Mouse (Mus musculus): ENCODE data around the gene Retsat.

Retsat gene

GRCm38 (mm10) chr6:72588307-72588706, 10.0 kb upstream of the Retsat start:
- DNase-seq (ENCODE audit: extremely low read depth, low read depth, low spot score): no peak

- DNase-seq (ENCODE audit: extremely low read depth, low read depth, low spot score): no peak
These were observed 8.2 kb upstream of the Retsat start for GRCm38 (mm10) chr6:72590111-72590510.

- no peak for DNase-seq (ENCODE audit: extremely low read depth, low read depth, low spot score)
These were observed 5.1 kb upstream of the Retsat start for GRCm38 (mm10) chr6:72593011-72593803.

- DNase-seq (ENCODE audit: extremely low read depth, low read depth, low spot score): no peak
These were observed 4.4 kb upstream of the Retsat start for GRCm38 (mm10) chr6:72593914-72594313.

- DNase-seq (ENCODE audit: extremely low read depth, low read depth, low spot score): no peak
These were observed 996 bp upstream of the Retsat start for GRCm38 (mm10) chr6:72597083-72597874.

GRCm38 (mm10) chr6:72598791-72599557, 699 bp downstream of the Retsat start:
- DNase-seq (ENCODE audit: extremely low read depth, low read depth, low spot score): no peak

- no peak for DNase-seq (ENCODE audit: extremely low read depth, low read depth, low spot score)
These were observed 1.9 kb downstream of the Retsat start for GRCm38 (mm10) chr6:72600216-72600615.

- no peak for DNase-seq (ENCODE audit: extremely low read depth, low read depth, low spot score)
These were observed 2.5 kb downstream of the Retsat start for GRCm38 (mm10) chr6:72600771-72601170.

GRCm38 (mm10) chr6:72601732-72602131, 3.5 kb downstream of the Retsat start:
- DNase-seq (ENCODE audit: extremely low read depth, low read depth, low spot score): no peak

- DNase-seq (ENCODE audit: extremely low read depth, low read depth, low spot score): no peak
These were observed 5.8 kb downstream of the Retsat start for GRCm38 (mm10) chr6:72604066-72604465.

- DNase-seq (ENCODE audit: extremely low read depth, low read depth, low spot score): no peak
These were observed 8.8 kb downstream of the Retsat start for GRCm38 (mm10) chr6:72607060-72607459.

GRCm38 (mm10) chr6:72607676-72608075, 9.4 kb downstream of the Retsat start:
- no peak for DNase-seq (ENCODE audit: extremely low read depth, low read depth, low spot score)

GRCm38 (mm10) chr6:72608662-72609184, 10.4 kb downstream of the Retsat start:
- DNase-seq (ENCODE audit: extremely low read depth, low read depth, low spot score): no peak

- no peak for DNase-seq (ENCODE audit: extremely low read depth, low read depth, low spot score)
These were observed 12.0 kb downstream of the Retsat start for GRCm38 (mm10) chr6:72610261-72610660.

- no peak for DNase-seq (ENCODE audit: extremely low read depth, low read depth, low spot score)
These were observed 16.9 kb downstream of the Retsat start for GRCm38 (mm10) chr6:72615151-72615550.

- DNase-seq (ENCODE audit: extremely low read depth, low read depth, low spot score): no peak
These were observed 17.5 kb downstream of the Retsat start for GRCm38 (mm10) chr6:72615561-72616375.

- DNase-seq (ENCODE audit: extremely low read depth, low read depth, low spot score): no peak
These were observed 18.5 kb downstream of the Retsat start, which contains the start of gene Tgoln1 for GRCm38 (mm10) chr6:72616643-72617288. Gene Tgoln1 (minus strand): TSS chr6:72617000.

- no peak for DNase-seq (ENCODE audit: extremely low read depth, low read depth, low spot score)
These were observed 21.7 kb downstream of the Retsat start for GRCm38 (mm10) chr6:72619734-72620532.

GRCm38 (mm10) chr6:72620920-72621319, 22.6 kb downstream of the Retsat start:
- no peak for DNase-seq (ENCODE audit: extremely low read depth, low read depth, low spot score)

Measured in fat pad, adult 2 months (tissue).